Mouse (Mus musculus) bone marrow macrophage, adult 2 months (primary cell): ENCODE results near the gene Zfp46.

Experiments
- CTCF ChIP-seq: IDR thresholded peaks from 2 replicates; pipeline ENCODE4 v1.5.1; 2012; ENCODE audit warnings: low read depth, mild to moderate bottlenecking, low read length, moderate library complexity
- POLR2A ChIP-seq: IDR thresholded peaks from 2 replicates; pipeline ENCODE4 v1.6.1; 2012; ENCODE audit warnings: mild to moderate bottlenecking, low read depth, low read length, borderline replicate concordance

DNA sequence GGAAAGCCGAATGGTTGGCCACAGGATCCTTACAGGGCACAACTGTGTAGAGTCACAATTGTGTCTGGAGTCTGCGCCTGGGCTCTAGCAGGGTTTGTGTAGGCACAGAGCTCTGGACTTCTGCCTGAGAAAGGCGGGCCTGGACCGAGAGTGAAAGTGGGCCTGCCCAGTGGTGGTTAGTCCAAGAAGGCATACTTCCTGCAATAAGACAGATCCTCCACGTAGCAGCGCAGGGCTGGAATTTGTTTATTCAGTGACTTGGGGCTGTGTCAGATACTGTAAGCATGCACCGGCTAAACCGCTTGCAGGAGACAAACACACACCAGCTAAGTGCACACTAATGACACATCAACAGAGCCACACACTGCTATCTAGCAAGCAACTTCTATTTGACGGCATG lies 34.7 kb upstream of the Zfp46 start:
- TF ChIP-seq POLR2A (no peak), CTCF (no peak)
